Mouse (Mus musculus) liver, embryonic 14.5 days (tissue): ENCODE data around the gene Gjb2. TPM values are rescaled to one million over a fixed set of nuclear protein-coding genes. Genes with fewer than 3 reads are reported as not detected.

Source experiments
- ATAC-seq: fragments of 200-750 bp; cut with Nextera tagmentation; 2 replicates; pipeline ENCODE4 v1.8.0; 2017; ENCODE audit warnings: moderate number of reproducible peaks, mild to moderate bottlenecking, moderate library complexity; ENCODE audit not compliant: insufficient read depth
- DNase-seq, 3 experiments: peaks; one replicate each; pipeline ENCODE4 v3.0.0-alpha.2; 2012 to 2013; ENCODE audit warnings: low read depth in 3 of 3, low spot score in 3 of 3
- H3K27ac ChIP-seq: fragments of 300-500 bp; sonication (generic); 2 replicates; pipeline ENCODE4 v1.5.1; 2014; ENCODE audit warnings: moderate library complexity, mild to moderate bottlenecking, control low read depth, inconsistent platforms
- H3K27me3 ChIP-seq: fragments of 300-500 bp; sonication (generic); 2 replicates; pipeline ENCODE4 v1.6.1; 2014; ENCODE audit warnings: mild to moderate bottlenecking, low read length, moderate library complexity; ENCODE audit not compliant: control insufficient read depth, insufficient read depth
- H3K36me3 ChIP-seq: fragments of 300-500 bp; sonication (generic); replicated peaks from 2 replicates; pipeline ENCODE4 v1.6.1; 2014; ENCODE audit warnings: low read depth; ENCODE audit not compliant: control insufficient read depth, insufficient read depth
- H3K4me1 ChIP-seq, 2 experiments: fragments of 200-500 bp in 1 of 2; fragments of 300-500 bp in 1 of 2; sonication (generic) in 1 of 2; replicated peaks; 2 replicates each; pipeline ENCODE4 v1.6.1; 2012 to 2014; ENCODE audit warnings: antibody characterized with exemption in 1 of 2, inconsistent platforms in 1 of 2, low read length in 1 of 2; ENCODE audit not compliant: control insufficient read depth in 2 of 2, insufficient read depth in 2 of 2
- H3K4me2 ChIP-seq: fragments of 300-500 bp; sonication (generic); 2 replicates; pipeline ENCODE4 v1.6.1; 2014; ENCODE audit warnings: low read depth, mild to moderate bottlenecking, control low read depth, moderate library complexity
- H3K4me3 ChIP-seq, 2 experiments: fragments of 200-500 bp in 1 of 2; fragments of 300-500 bp in 1 of 2; sonication (generic) in 1 of 2; 2 replicates each; pipeline ENCODE4 v1.5.1; 2012 to 2014; ENCODE audit warnings: low read depth in 2 of 2, low read length in 2 of 2, mild to moderate bottlenecking in 2 of 2, control low read depth in 1 of 2, inconsistent platforms in 1 of 2, moderate library complexity in 1 of 2; ENCODE audit not compliant: insufficient read depth in 1 of 2
- H3K9ac ChIP-seq: fragments of 300-500 bp; sonication (generic); replicated peaks from 2 replicates; pipeline ENCODE4 v1.6.1; 2014; ENCODE audit warnings: mild to moderate bottlenecking, control low read depth, moderate library complexity
- H3K9me3 ChIP-seq: fragments of 300-500 bp; sonication (generic); 2 replicates; pipeline ENCODE4 v1.6.1; 2016; ENCODE audit warnings: low read length, mixed read lengths; ENCODE audit not compliant: control insufficient read depth
- CTCF ChIP-seq: IDR thresholded peaks from 2 replicates; pipeline ENCODE4 v1.5.1; 2016; ENCODE audit warnings: antibody characterized with exemption, low read depth, control low read depth
- EP300 ChIP-seq: IDR thresholded peaks from 2 replicates; pipeline ENCODE4 v1.6.1; 2016; ENCODE audit warnings: antibody characterized with exemption, low read depth
- WGBS: fragments of 180-500 bp; shearing (Covaris S2); extraction: QIAGEN DNeasy Blood & Tissue Kit; methylation state at CpG from one replicate; pipeline ENCODE4 v1.1.7; 2014; ENCODE audit not compliant: insufficient replicate concordance; 5-methylcytosine and 5-hydroxymethylcytosine counted together
- polyA plus RNA-seq, 2 experiments: library from polyadenylated mRNA; depleted of rRNA in 1 of 2; stranded (reverse) in 1 of 2; unstranded in 1 of 2; fragments of >200 nt; fragmentation: Nextera tagmentation in 1 of 2; extraction: Ambion mirVana in 1 of 2; gene quantifications; 2 replicates each; pipeline versions ENCODE4 v1.2.1 to v1.2.3; 2012 to 2014

The Gjb2 gene
- polyA plus RNA-seq, 2 experiments, result 4.9 to 11.2 TPM

DNA sequence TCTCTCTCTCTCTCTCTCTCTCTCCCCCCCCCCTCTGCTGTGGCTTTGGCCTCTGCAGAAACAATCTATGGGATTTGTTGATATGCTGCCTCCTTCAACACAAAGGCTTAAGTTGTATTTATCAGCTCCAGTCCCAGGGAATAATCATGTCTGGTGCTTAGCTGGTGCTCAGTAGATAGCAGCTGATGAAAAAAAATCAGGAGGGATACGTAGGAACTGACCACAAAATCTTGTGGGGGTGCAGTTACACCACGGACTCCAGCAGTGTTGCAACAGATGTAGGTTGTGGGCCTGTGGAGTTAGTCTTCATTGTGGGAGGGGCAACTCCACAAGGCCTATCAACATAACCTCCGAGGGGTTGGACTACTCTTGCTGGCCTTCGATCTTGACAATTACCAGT is 8.6 kb downstream of the Gjb2 start:
- TF ChIP-seq CTCF (no peak), EP300 (peak; percentile 72)
- no peaks in the 10 kb centered on the region for H3K9me3 ChIP-seq
- ATAC-seq, result peak; percentile 72
- no peaks in the 10 kb centered on the region for H3K36me3 ChIP-seq
- H3K4me3 ChIP-seq, result no peak overlapping the region
- no peak overlapping the region for H3K27ac ChIP-seq
- H3K4me2 ChIP-seq, result no peak overlapping the region
- no peak overlapping the region for H3K9ac ChIP-seq
- H3K4me1 ChIP-seq, result peaks cover 0 to 7% of the 10 kb centered on the region in 2 experiments; a peak in 2 of 4 replicates
- 9% methylated on average over 4 of the region's 4 CpGs for WGBS
- DNase-seq, result no peak
- H3K27me3 ChIP-seq, result no peaks in the 10 kb centered on the region

DNA sequence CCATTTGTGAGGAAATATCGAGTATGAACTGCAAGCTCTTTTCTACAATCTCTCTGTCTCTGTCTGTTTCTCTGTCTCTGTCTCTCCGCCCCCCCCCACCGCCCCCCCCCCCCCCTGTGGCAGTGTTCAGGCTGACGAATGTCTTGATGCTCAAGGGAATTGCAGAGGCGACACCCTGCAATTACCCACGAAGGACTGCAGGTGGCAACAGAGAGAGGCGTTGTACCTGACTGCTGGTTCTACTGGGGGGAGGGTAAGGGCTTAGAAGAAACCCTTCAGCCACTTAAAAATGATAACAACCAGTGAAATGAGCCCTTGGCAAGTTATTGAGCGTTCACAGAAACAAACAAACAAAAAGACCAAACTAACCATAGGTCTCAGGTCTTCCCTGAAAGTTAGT is 11.5 kb downstream of the Gjb2 start:
- no peak for ATAC-seq
- no peaks in the 10 kb centered on the region for H3K9me3 ChIP-seq
- TF ChIP-seq CTCF (peak; percentile 69), EP300 (no peak)
- H3K4me2 ChIP-seq, result no peak overlapping the region
- DNase-seq, result no peak
- no peaks in the 10 kb centered on the region for H3K36me3 ChIP-seq
- H3K27ac ChIP-seq, result no peak overlapping the region
- H3K4me1 ChIP-seq, result peaks cover 0 to 17% of the 10 kb centered on the region in 2 experiments; a peak in 2 of 4 replicates
- 4% methylated on average over 8 of the region's 8 CpGs for WGBS
- H3K9ac ChIP-seq, result no peak overlapping the region
- H3K4me3 ChIP-seq, result no peak overlapping the region
- H3K27me3 ChIP-seq, result no peaks in the 10 kb centered on the region

DNA sequence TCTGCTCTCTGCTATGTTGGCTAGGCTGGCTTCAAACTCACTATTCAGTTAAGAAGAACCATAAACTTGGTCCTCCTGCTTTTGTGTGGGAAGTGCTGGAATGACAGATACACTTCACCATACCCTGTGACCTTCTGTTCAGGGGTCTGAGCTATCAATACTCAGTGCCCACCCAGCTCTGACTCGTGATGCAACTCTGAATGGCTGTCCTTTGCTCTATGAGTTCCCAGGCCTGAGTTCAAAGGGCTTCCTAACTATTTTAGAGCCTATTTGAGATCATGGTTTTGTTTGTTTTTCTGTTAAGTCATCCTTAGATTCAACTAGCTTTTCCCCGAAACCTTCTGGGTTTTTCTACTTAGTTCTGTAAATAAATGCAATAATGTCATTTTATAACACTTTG is 14.5 kb downstream of the Gjb2 start:
- H3K4me2 ChIP-seq, result no peak overlapping the region
- TF ChIP-seq EP300, result no peak
- TF ChIP-seq CTCF, result no peak
- no peak overlapping the region for H3K9ac ChIP-seq
- H3K9me3 ChIP-seq, result no peaks in the 10 kb centered on the region
- no peaks in the 10 kb centered on the region for H3K36me3 ChIP-seq
- 32% methylated on average over 2 of the region's 2 CpGs for WGBS
- H3K4me1 ChIP-seq, result peaks cover 0 to 10% of the 10 kb centered on the region in 2 experiments; a peak in 2 of 4 replicates
- no peak overlapping the region for H3K4me3 ChIP-seq
- peak overlapping the region; percentile 39; the same call in 1 of the 2 replicates for H3K27ac ChIP-seq
- no peaks in the 10 kb centered on the region for H3K27me3 ChIP-seq
- DNase-seq (no peak), ATAC-seq (0 out of 2 replicates have a peak, but pooled peaks have one; percentile 52)

DNA sequence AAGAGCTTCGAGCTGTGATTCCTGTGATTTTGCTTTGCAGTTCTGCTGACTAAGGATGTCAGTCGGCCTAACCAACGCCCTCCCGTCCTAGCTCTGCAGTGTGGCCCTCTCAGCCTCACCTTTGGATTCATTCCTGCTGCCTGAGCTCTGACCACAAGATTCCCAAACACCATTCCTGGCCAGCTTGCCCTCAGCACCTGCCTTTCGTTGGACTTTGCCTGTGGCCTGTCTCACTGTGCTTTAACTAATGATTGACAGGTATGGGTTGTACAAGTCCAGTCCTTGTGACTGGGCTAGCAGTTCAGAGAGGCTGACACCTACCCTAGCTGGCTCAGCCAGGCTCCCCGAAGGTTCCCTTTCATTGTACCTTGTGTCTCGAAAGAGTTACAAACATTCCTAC is 15.4 kb downstream of the Gjb2 start:
- TF ChIP-seq EP300, result no peak
- TF ChIP-seq CTCF, result no peak

DNA sequence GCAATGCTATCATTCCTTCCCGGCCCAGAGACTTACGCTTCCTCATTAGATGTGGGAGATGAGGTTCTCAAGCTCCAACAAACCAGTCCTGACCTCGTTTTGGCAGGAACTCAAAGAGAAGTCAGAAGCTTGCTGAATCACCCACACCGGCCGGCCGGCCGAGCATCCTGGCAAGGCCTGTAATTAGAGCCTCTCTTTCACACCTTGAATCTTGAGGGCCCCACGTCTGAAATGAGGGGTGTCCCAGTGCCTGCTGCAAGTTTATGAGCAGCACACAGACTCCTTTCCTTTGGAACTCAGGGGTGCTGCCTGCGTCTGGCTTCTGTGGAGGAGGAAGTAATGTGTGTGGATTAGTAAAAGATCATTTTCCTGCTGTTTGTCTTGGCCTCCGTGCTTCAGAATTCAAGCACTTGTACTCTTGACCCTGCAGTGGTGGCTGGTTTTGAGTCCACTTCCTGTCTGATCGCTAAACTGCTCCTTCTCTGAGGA is 20.3 kb downstream of the Gjb2 start:
- H3K4me1 ChIP-seq, result peaks cover 0 to 4% of the 10 kb centered on the region in 2 experiments; a peak in 1 of 4 replicates
- H3K27ac ChIP-seq, result no peak overlapping the region
- no peaks in the 10 kb centered on the region for H3K9me3 ChIP-seq
- no peak overlapping the region for H3K4me3 ChIP-seq
- TF ChIP-seq CTCF (no peak), EP300 (no peak)
- DNase-seq (no peak), ATAC-seq (no peak)
- WGBS, result 38% methylated on average over 11 of the region's 11 CpGs
- no peak overlapping the region for H3K4me2 ChIP-seq
- H3K9ac ChIP-seq, result no peak overlapping the region
- H3K27me3 ChIP-seq, result no peaks in the 10 kb centered on the region
- H3K36me3 ChIP-seq, result no peaks in the 10 kb centered on the region

More for the DNA sequence above, 15.4 kb downstream of the Gjb2 start:
- Histone ChIP-seq H3K9me3 (no peaks in the 10 kb centered on the region), H3K4me2 (peak overlapping the region; percentile 15; the same call in 1 of the 2 replicates), H3K27ac (peak overlapping the region; percentile 39; the same call in 1 of the 2 replicates), H3K9ac (no peak overlapping the region), H3K4me1 (peaks cover 0 to 10% of the 10 kb centered on the region in 2 experiments; a peak in 2 of 4 replicates), H3K36me3 (no peaks in the 10 kb centered on the region), H3K4me3 (no peak overlapping the region), H3K27me3 (no peaks in the 10 kb centered on the region)
- no peak for DNase-seq
- WGBS, result 57% methylated on average over 7 of the region's 7 CpGs
- peak; percentile 82 for ATAC-seq
